Mouse (Mus musculus) liver, embryonic 13.5 days (tissue): ENCODE results near the gene Zfp212. TPM values are rescaled to one million over a fixed set of nuclear protein-coding genes. Genes with fewer than 3 reads are reported as not detected.

Experiments
- ATAC-seq: fragments of 200-750 bp; cut with Nextera tagmentation; 2 replicates; pipeline ENCODE4 v1.8.0; 2017; ENCODE audit warnings: low read depth, mild to moderate bottlenecking, moderate number of reproducible peaks, moderate library complexity
- DNase-seq: peaks from one replicate; pipeline ENCODE4 v3.0.0; 2022
- H3K27ac ChIP-seq: fragments of 300-500 bp; sonication (generic); 2 replicates; pipeline ENCODE4 v1.5.1; 2015; ENCODE audit warnings: moderate library complexity, mild to moderate bottlenecking, inconsistent platforms
- H3K27me3 ChIP-seq: fragments of 300-500 bp; sonication (generic); 2 replicates; pipeline ENCODE4 v1.6.1; 2015; ENCODE audit warnings: mild to moderate bottlenecking, inconsistent platforms
- H3K36me3 ChIP-seq: fragments of 300-500 bp; sonication (generic); 2 replicates; pipeline ENCODE4 v1.6.1; 2015; ENCODE audit warnings: mild to moderate bottlenecking, inconsistent platforms
- H3K4me1 ChIP-seq: fragments of 300-500 bp; sonication (generic); replicated peaks from 2 replicates; pipeline ENCODE4 v1.6.1; 2015; ENCODE audit warnings: inconsistent platforms
- H3K4me2 ChIP-seq: fragments of 300-500 bp; sonication (generic); 2 replicates; pipeline ENCODE4 v1.6.1; 2015; ENCODE audit warnings: inconsistent platforms, mild to moderate bottlenecking, moderate library complexity
- H3K4me3 ChIP-seq: fragments of 300-500 bp; sonication (generic); replicated peaks from 2 replicates; pipeline ENCODE4 v1.5.1; 2015; ENCODE audit warnings: mild to moderate bottlenecking, inconsistent platforms
- H3K9ac ChIP-seq: fragments of 300-500 bp; sonication (generic); 2 replicates; pipeline ENCODE4 v1.6.1; 2015; ENCODE audit warnings: mild to moderate bottlenecking, inconsistent platforms
- H3K9me3 ChIP-seq: fragments of 300-500 bp; sonication (generic); replicated peaks from 2 replicates; pipeline ENCODE4 v1.6.1; 2016; ENCODE audit warnings: inconsistent platforms
- WGBS: fragments of 180-500 bp; shearing (Covaris S2); methylation state at CpG from one replicate; pipeline ENCODE4 v1.1.7; 2015; ENCODE audit not compliant: insufficient replicate concordance; 5-methylcytosine and 5-hydroxymethylcytosine counted together
- polyA plus RNA-seq: library from polyadenylated mRNA; unstranded; fragments of >200 nt; fragmentation: Nextera tagmentation; extraction: Ambion mirVana; gene quantifications from 2 replicates; pipeline ENCODE4 v1.2.1, GENCODE M21; 2015

Zfp212 gene
- 6.8 and 7.0 TPM in 2 replicates for polyA plus RNA-seq

DNA sequence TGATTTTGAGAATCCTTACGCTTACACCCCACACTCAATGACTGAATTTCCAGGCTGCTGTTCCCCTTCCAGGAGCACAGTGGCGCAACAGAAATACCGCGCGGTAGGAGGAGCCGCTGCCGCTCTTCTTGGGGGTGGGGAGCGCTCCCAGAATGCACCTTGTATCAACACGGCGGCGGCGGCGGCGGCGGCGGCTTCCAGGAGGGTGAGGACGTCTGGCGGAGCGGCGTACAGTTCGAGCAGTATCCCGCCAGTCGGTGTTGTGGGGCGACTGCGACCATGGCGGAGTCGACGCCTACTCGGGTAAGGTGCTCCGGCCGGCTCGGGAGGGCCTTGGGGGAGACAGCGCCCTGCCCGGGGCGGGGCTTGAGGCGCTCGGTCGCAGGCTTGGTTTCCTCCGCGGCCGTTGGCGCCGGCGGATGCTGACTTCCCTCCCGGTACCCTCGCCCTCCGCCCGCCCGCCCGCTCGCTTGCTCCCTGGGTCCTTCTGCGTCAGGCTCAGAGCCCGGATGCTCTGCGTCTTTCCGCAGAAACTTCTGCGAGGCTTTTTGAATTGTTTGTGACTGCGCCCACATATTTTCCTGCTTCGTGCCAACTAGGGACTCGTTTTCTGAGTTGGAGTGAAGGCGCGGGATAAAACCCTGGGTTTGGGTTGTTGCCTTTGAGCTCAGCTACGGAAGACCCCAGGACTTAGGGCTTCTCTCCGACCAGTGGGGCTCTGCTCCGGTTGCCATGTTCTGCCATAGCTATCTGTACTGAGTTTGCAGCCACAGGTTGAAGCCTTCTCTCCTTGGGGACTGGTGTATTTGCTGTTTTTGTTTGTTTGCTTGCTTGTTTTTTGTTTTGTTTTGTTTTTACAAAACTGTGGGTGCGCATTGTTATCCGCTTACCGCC, at the start of gene Zfp212:
Zfp212 (plus strand) TSS at position 30 of the 894 bp plus-strand sequence.
- Histone ChIP-seq H3K4me1 (peaks cover 61% of the 10 kb centered on the region), H3K36me3 (no peaks in the 10 kb centered on the region)
- peak; percentile 91 for ATAC-seq

GRCm38 (mm10) chr6:47872266-47872665, 48.0 kb upstream of the Zfp212 start:
- H3K9ac ChIP-seq, result no peak overlapping the region
- ATAC-seq, result no peak
- 0 out of 2 replicates have a peak, but pooled peaks cover 5% of the 10 kb centered on the region for H3K36me3 ChIP-seq
- H3K27me3 ChIP-seq, result no peaks in the 10 kb centered on the region
- peaks cover 10% of the 10 kb centered on the region for H3K4me1 ChIP-seq
- no peak overlapping the region for H3K27ac ChIP-seq
- no peak overlapping the region for H3K4me3 ChIP-seq
- H3K9me3 ChIP-seq, result no peaks in the 10 kb centered on the region
- DNase-seq, result no peak
- no peak overlapping the region for H3K4me2 ChIP-seq
- 73% methylated on average over 5 of the region's 5 CpGs for WGBS

More for the DNA sequence above, at the start of gene Zfp212:
- Histone ChIP-seq H3K4me3 (peak within 1 kb of the TSS; percentile 89), H3K9me3 (no peaks in the 10 kb centered on the region), H3K4me2 (peak within 1 kb of the TSS; percentile 76), H3K9ac (peak within 1 kb of the TSS; percentile 93), H3K27ac (peak within 1 kb of the TSS; percentile 98), H3K27me3 (no peaks in the 10 kb centered on the region)
- peak; percentile 84 for DNase-seq
- WGBS, result under 1% methylated on average over 67 of the region's 67 CpGs

DNA sequence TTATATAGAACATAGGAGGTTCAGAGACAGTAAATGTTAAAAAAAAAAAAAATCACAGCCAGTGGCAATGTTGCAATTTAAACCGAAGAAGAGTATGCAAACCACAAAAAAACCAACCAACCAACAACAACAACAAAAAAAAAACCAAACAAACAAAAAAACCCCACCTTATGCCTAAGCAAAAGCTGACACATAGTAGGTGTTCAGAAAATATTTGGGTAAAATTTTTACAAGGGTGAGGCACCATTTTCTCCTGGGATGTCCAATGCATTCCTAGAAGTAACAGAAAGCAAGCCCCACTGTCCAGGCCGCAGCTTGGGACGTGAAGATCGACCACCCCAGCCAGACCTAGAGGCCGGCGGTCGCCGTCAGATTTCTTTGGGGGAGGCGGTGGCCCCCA, 43.2 kb upstream of the Zfp212 start, which contains the start of gene Zfp282:
Zfp282 (plus strand) TSS at position 147 of the 400 bp plus-strand sequence.
- Histone ChIP-seq H3K36me3 (peaks cover 21% of the 10 kb centered on the region), H3K4me1 (peaks cover 30% of the 10 kb centered on the region), H3K4me3 (peak within 1 kb of the TSS; percentile 86), H3K9me3 (no peaks in the 10 kb centered on the region), H3K4me2 (peak within 1 kb of the TSS; percentile 89), H3K27me3 (no peaks in the 10 kb centered on the region), H3K9ac (peak within 1 kb of the TSS; percentile 93), H3K27ac (peak within 1 kb of the TSS; percentile 94)
- 3% methylated on average over 9 of the region's 9 CpGs for WGBS
- ATAC-seq, result no peak
- DNase-seq, result no peak

GRCm38 (mm10) chr6:47877461-47878132, 42.7 kb upstream of the Zfp212 start:
- whole genome bisulfite sequencing, result 1% methylated on average over 70 of the region's 71 CpGs
- Histone ChIP-seq H3K9me3 (no peaks in the 10 kb centered on the region), H3K36me3 (peaks cover 25% of the 10 kb centered on the region), H3K27me3 (no peaks in the 10 kb centered on the region), H3K4me1 (peaks cover 30% of the 10 kb centered on the region), H3K27ac (peak overlapping the region; percentile 94), H3K4me3 (peak overlapping the region; percentile 86), H3K4me2 (peak overlapping the region; percentile 89), H3K9ac (peak overlapping the region; percentile 93)
- DNase-seq, result peak; percentile 86
- ATAC-seq, result peak; percentile 94

DNA sequence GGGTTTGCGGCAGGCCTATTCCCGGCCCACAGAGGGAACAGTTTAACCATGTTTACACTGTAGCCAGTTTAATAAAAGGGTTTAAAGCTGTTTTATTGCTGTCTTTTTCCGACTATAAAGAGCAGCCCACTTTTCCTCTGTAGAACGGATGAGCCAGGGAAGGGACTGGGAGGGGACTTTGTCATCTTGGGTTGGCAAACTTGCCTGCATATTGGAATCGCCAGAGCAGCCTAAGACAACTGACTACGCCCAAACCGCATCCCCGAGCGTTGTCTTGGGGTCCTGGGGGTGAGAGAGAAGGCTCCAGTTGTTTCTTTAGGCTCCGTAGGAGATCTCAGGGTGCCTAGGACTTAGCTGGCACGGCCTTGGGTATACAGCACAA, 42.2 kb upstream of the Zfp212 start:
- no peak for DNase-seq
- ATAC-seq, result no peak
- Histone ChIP-seq H3K36me3 (peaks cover 27% of the 10 kb centered on the region), H3K4me3 (peak overlapping the region; percentile 86), H3K27me3 (no peaks in the 10 kb centered on the region), H3K27ac (peak overlapping the region; percentile 94), H3K9ac (peak overlapping the region; percentile 93), H3K4me1 (peaks cover 30% of the 10 kb centered on the region), H3K4me2 (peak overlapping the region; percentile 89), H3K9me3 (no peaks in the 10 kb centered on the region)
- 2% methylated on average over 11 of the region's 11 CpGs for WGBS

DNA sequence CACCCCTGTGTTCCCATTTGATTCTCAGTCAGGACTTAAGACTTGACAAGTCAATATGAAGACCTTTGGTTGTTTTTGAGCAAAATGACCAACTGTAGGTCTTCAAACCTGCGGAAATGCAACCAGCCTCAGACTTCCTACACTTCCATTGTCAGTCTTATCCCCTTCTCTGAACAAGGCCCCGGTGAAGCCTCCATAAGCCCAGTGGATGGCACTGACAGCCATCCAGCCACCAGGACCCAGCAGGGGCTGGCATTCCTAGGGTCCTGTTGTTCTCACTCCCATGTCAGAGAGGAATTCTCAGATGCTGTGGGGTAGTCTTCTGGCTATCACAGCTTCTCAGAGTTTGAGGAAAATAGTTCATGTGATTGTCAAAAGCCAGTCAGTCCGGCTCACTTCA, 41.7 kb upstream of the Zfp212 start:
- H3K4me3 ChIP-seq, result peak overlapping the region; percentile 86
- H3K27ac ChIP-seq, result 0 out of 2 replicates have a peak overlapping the region, but pooled peaks have one; percentile 94
- 41% methylated on average over 3 of the region's 3 CpGs for WGBS
- peaks cover 30% of the 10 kb centered on the region for H3K4me1 ChIP-seq
- H3K9me3 ChIP-seq, result no peaks in the 10 kb centered on the region
- no peak for ATAC-seq
- no peaks in the 10 kb centered on the region for H3K27me3 ChIP-seq
- no peak for DNase-seq
- H3K4me2 ChIP-seq, result peak overlapping the region; percentile 89
- peaks cover 32% of the 10 kb centered on the region for H3K36me3 ChIP-seq
- H3K9ac ChIP-seq, result peak overlapping the region; percentile 93

- no peaks in the 10 kb centered on the region for H3K27me3 ChIP-seq
- WGBS, result 65% methylated on average over 4 of the region's 4 CpGs
- no peak for ATAC-seq
- peak overlapping the region; percentile 93; the same call in 1 of the 2 replicates for H3K9ac ChIP-seq
- no peaks in the 10 kb centered on the region for H3K9me3 ChIP-seq
- peaks cover 36% of the 10 kb centered on the region for H3K36me3 ChIP-seq
- DNase-seq, result no peak
- H3K27ac ChIP-seq, result no peak overlapping the region
- peak overlapping the region; percentile 86; the same call in 1 of the 2 replicates for H3K4me3 ChIP-seq
- H3K4me1 ChIP-seq, result peaks cover 30% of the 10 kb centered on the region
- peak overlapping the region; percentile 89 for H3K4me2 ChIP-seq
Measured at GRCm38 (mm10) chr6:47879049-47879716, 41.1 kb upstream of the Zfp212 start.

DNA sequence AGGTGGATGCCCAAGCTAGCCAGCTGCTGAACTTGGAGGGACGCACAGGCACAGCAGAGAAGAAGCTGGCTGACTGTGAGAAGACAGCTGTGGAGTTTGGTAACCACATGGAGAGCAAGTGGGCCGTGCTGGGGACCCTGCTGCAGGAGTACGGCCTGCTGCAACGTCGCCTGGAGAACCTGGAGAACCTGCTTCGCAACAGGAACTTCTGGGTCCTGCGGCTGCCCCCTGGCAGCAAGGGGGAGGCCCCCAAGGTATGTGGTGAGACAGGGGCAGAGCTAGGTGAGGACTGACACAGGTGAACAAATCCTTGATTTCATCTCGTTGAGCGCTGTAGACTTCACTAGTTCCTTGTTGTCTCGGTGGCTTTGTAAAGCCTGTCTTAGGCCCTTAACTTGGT, 40.1 kb upstream of the Zfp212 start:
- 90% methylated on average over 10 of the region's 10 CpGs for WGBS
- Histone ChIP-seq H3K9ac (no peak overlapping the region), H3K4me2 (no peak overlapping the region), H3K4me1 (peaks cover 30% of the 10 kb centered on the region), H3K9me3 (no peaks in the 10 kb centered on the region), H3K4me3 (no peak overlapping the region), H3K27me3 (no peaks in the 10 kb centered on the region), H3K27ac (no peak overlapping the region), H3K36me3 (peaks cover 45% of the 10 kb centered on the region)
- ATAC-seq, result no peak
- DNase-seq, result no peak

DNA sequence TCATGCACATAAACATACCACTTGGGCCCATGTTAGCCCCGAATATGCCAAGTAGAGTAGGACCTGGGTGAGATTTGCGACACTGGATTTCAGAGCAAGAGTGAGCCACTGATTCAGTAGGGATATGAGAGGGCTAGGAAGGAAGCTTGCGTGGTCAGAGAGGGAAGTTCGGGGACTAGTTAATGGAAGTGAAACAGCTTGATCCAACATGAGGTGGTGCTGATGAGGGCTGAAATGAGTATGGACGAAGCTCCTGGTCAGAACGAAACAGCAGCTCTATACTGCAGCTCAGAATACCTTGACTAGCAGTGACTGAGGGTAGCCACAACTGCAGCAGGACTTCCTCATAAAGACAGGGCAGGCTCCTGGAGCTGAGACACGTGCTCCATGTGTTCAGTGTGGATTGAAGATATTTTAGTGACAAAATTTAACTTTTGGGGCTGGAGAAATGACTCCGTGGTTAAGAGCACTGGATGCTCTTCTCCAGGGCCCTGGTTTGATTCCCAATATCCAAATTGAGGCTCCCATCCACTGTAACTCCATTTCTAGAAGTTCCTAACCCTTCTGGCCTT, 31.4 kb upstream of the Zfp212 start:
- Histone ChIP-seq H3K4me1 (no peaks in the 10 kb centered on the region), H3K36me3 (peaks cover 66% of the 10 kb centered on the region), H3K27ac (no peak overlapping the region), H3K9me3 (no peaks in the 10 kb centered on the region), H3K4me3 (no peak overlapping the region), H3K27me3 (no peaks in the 10 kb centered on the region), H3K9ac (no peak overlapping the region), H3K4me2 (no peak overlapping the region)
- 69% methylated on average over 8 of the region's 8 CpGs for WGBS
- no peak for DNase-seq
- no peak for ATAC-seq

GRCm38 (mm10) chr6:47899416-47899815, 20.9 kb upstream of the Zfp212 start:
- DNase-seq, result no peak
- Histone ChIP-seq H3K4me3 (no peak overlapping the region), H3K36me3 (peaks cover 63% of the 10 kb centered on the region), H3K27me3 (no peaks in the 10 kb centered on the region), H3K9ac (no peak overlapping the region), H3K27ac (no peak overlapping the region), H3K9me3 (no peaks in the 10 kb centered on the region), H3K4me1 (no peaks in the 10 kb centered on the region), H3K4me2 (no peak overlapping the region)
- no peak for ATAC-seq
- 84% methylated on average over 6 of the region's 6 CpGs for WGBS
